Mouse (Mus musculus): ENCODE results near the gene Klf8. TPM values are rescaled to one million over a fixed set of nuclear protein-coding genes. Genes with fewer than 3 reads are reported as not detected.
A peak's percentile ranks its signal among the peaks of the same experiment; 100 is the strongest.

The Klf8 gene
- polyA plus RNA-seq, 1 experiment from 2014 or later, result 0.88 TPM

GRCm38 (mm10) chrX:153359331-153360215, 122.3 kb downstream of the Klf8 start:
- DNase-seq (ENCODE audit: low spot score) (peak; percentile 73), ATAC-seq (peak; percentile 89)
- Histone ChIP-seq H3K4me2 (replicated peaks; ENCODE audit: low read depth, low read length) (peak overlapping the region; percentile 62), H3K9ac (replicated peaks; ENCODE audit: low read depth) (no peak overlapping the region; the same call in 1 of the 2 replicates), H3K27me3 (replicated peaks; ENCODE audit: insufficient read depth, low read length) (no peaks in the 10 kb centered on the region), H3K9me3 (ENCODE audit: low read length) (no peaks in the 10 kb centered on the region), H3K4me1 (ENCODE audit: insufficient read depth, low read depth, low read length) (no peaks in the 10 kb centered on the region), H3K27ac (ENCODE audit: low read length) (peak overlapping the region; percentile 20; the same call in 1 of the 2 replicates), H3K36me3 (ENCODE audit: insufficient read depth, low read length) (no peaks in the 10 kb centered on the region), H3K4me3 (ENCODE audit: low read depth, low read length) (peak overlapping the region; percentile 41)
- TF ChIP-seq EP300 (IDR thresholded peaks at IDR 0.05), result no peak
- TF ChIP-seq CTCF (IDR thresholded peaks at IDR 0.05), result peak; percentile 44
- WGBS, result 17% methylated on average over 37 of the region's 43 CpGs

GRCm38 (mm10) chrX:153360216-153360590, 122.9 kb downstream of the Klf8 start:
- ATAC-seq (peak; percentile 56), DNase-seq (ENCODE audit: low spot score) (peak; percentile 17)
- 14% methylated on average over 15 of the region's 15 CpGs for WGBS
- Histone ChIP-seq H3K27ac (ENCODE audit: low read length) (0 out of 2 replicates have a peak overlapping the region, but pooled peaks have one; percentile 20), H3K9me3 (ENCODE audit: low read length) (no peaks in the 10 kb centered on the region), H3K4me3 (ENCODE audit: low read depth, low read length) (peak overlapping the region; percentile 41), H3K9ac (replicated peaks; ENCODE audit: low read depth) (no peak overlapping the region; the same call in 1 of the 2 replicates), H3K36me3 (ENCODE audit: insufficient read depth, low read length) (no peaks in the 10 kb centered on the region), H3K4me1 (ENCODE audit: insufficient read depth, low read depth, low read length) (no peaks in the 10 kb centered on the region), H3K27me3 (replicated peaks; ENCODE audit: insufficient read depth, low read length) (no peaks in the 10 kb centered on the region), H3K4me2 (replicated peaks; ENCODE audit: low read depth, low read length) (peak overlapping the region; percentile 62)
- no peak for TF ChIP-seq CTCF (IDR thresholded peaks at IDR 0.05)
- no peak for TF ChIP-seq EP300 (IDR thresholded peaks at IDR 0.05)

DNA sequence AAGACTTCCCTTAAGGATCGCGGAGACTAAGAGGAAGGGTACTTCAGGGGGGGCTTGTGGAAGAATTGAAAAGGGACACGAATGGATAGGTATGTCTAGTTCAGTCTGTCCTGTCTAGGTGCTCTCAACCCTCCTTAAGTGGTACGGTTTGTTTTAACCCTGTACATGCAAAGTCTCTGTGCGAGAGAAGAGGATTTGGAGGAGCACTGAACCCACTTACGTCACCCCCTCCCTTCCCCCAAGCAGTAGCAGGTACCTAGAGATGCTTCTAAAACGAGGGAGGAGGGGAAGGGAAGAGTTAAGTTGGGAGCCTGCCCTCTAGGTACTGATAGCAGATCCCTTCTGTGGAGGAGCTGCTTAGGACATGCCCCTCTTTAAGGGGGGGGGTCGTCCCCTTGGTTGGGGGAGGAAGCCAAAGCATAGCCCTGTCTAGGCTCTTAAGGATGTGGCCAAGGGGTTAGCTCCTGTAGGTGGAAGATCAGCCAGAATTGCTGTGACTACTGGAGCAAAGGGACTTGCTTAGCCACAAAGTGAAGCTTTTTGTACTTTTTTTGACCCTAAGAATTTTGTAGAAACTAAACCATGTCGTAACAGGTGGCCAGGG, 123.5 kb downstream of the Klf8 start:
- Histone ChIP-seq H3K4me1 (ENCODE audit: insufficient read depth, low read depth, low read length) (no peaks in the 10 kb centered on the region), H3K4me3 (ENCODE audit: low read depth, low read length) (peak overlapping the region; percentile 41; the same call in 1 of the 2 replicates), H3K27ac (ENCODE audit: low read length) (no peak overlapping the region), H3K9me3 (ENCODE audit: low read length) (no peaks in the 10 kb centered on the region), H3K9ac (replicated peaks; ENCODE audit: low read depth) (no peak overlapping the region), H3K4me2 (replicated peaks; ENCODE audit: low read depth, low read length) (peak overlapping the region; percentile 62), H3K36me3 (ENCODE audit: insufficient read depth, low read length) (no peaks in the 10 kb centered on the region), H3K27me3 (replicated peaks; ENCODE audit: insufficient read depth, low read length) (no peaks in the 10 kb centered on the region)
- DNase-seq (ENCODE audit: low spot score), result no peak
- TF ChIP-seq EP300 (IDR thresholded peaks at IDR 0.05), result no peak
- no peak for TF ChIP-seq CTCF (IDR thresholded peaks at IDR 0.05)
- WGBS, result 21% methylated on average over 9 of the region's 9 CpGs
- ATAC-seq, result no peak

DNA sequence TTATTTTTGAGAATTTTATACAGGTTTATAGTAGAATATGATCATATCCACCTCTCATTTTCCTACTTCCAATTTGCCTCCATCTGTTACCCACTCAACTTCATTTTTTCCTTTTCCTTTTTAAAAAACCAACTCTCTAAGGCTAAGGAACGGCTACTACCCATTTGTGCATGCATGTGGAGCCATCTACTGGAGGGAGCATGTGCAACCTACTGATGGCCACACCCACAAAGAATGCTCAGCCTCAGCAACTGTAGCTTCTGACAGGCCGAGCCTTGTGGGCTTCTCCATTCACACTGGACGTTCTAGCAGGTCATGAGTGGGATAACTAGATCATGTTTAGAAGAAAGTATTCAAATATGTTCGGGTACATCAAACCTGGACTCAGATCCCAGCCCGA, 129.5 kb downstream of the Klf8 start:
- no peak overlapping the region for H3K4me3 ChIP-seq (ENCODE audit: low read depth, low read length)
- no peak for TF ChIP-seq EP300 (IDR thresholded peaks at IDR 0.05)
- TF ChIP-seq CTCF (IDR thresholded peaks at IDR 0.05), result peak; percentile 78
- peak; percentile 61 for DNase-seq (ENCODE audit: low spot score)
- H3K36me3 ChIP-seq (ENCODE audit: insufficient read depth, low read length), result no peaks in the 10 kb centered on the region
- ATAC-seq, result no peak; the same call in 1 of the 2 replicates
- no peak overlapping the region for H3K9ac ChIP-seq (replicated peaks; ENCODE audit: low read depth)
- H3K27ac ChIP-seq (ENCODE audit: low read length), result no peak overlapping the region
- no peaks in the 10 kb centered on the region for H3K4me1 ChIP-seq (ENCODE audit: insufficient read depth, low read depth, low read length)
- H3K4me2 ChIP-seq (replicated peaks; ENCODE audit: low read depth, low read length), result no peak overlapping the region
- 28% methylated on average over 5 of the region's 5 CpGs for WGBS
- no peaks in the 10 kb centered on the region for H3K9me3 ChIP-seq (ENCODE audit: low read length)
- no peaks in the 10 kb centered on the region for H3K27me3 ChIP-seq (replicated peaks; ENCODE audit: insufficient read depth, low read length)

DNA sequence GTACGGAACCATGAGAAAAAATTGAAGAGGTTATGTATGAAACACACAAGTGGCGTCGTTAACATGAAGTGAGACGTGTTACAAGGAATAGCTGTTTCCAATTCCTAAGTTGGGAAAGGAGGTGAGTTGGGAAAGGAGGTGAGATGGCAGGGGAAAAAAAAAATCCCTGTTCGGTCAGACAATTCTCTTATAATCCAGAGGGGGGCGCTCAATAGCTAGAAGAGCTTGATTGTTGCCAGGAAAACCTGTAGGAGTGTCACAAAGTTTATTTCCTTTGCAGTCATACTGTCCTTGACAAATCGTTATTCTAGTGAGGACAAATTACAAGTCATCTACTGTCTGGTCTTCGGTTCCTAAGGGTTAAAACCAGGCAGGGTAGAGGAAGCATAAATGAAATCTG, 132.5 kb downstream of the Klf8 start:
- TF ChIP-seq CTCF (IDR thresholded peaks at IDR 0.05), result peak; percentile 53
- TF ChIP-seq EP300 (IDR thresholded peaks at IDR 0.05), result no peak
- Histone ChIP-seq H3K36me3 (ENCODE audit: insufficient read depth, low read length) (no peaks in the 10 kb centered on the region), H3K27me3 (replicated peaks; ENCODE audit: insufficient read depth, low read length) (no peaks in the 10 kb centered on the region), H3K4me2 (replicated peaks; ENCODE audit: low read depth, low read length) (no peak overlapping the region), H3K4me3 (ENCODE audit: low read depth, low read length) (no peak overlapping the region), H3K27ac (ENCODE audit: low read length) (no peak overlapping the region), H3K9me3 (ENCODE audit: low read length) (no peaks in the 10 kb centered on the region), H3K4me1 (ENCODE audit: insufficient read depth, low read depth, low read length) (no peaks in the 10 kb centered on the region), H3K9ac (replicated peaks; ENCODE audit: low read depth) (no peak overlapping the region)
- DNase-seq (ENCODE audit: low spot score) (peak; percentile 24), ATAC-seq (no peak)
- WGBS, result 22% methylated on average over 8 of the region's 8 CpGs

- no peak overlapping the region for H3K4me2 ChIP-seq (replicated peaks; ENCODE audit: low read depth, low read length)
- 62% methylated on average over 3 of the region's 3 CpGs for WGBS
- DNase-seq (ENCODE audit: low spot score), result no peak
Observed at GRCm38 (mm10) chrX:153375105-153375504, 137.8 kb downstream of the Klf8 start.

More at GRCm38 (mm10) chrX:153375105-153375504, 137.8 kb downstream of the Klf8 start:
- H3K4me3 ChIP-seq (ENCODE audit: low read depth, low read length), result no peak overlapping the region
- TF ChIP-seq EP300 (IDR thresholded peaks at IDR 0.05), result no peak
- no peak for TF ChIP-seq CTCF (IDR thresholded peaks at IDR 0.05)
- H3K4me1 ChIP-seq (ENCODE audit: insufficient read depth, low read depth, low read length), result no peaks in the 10 kb centered on the region
- no peak overlapping the region for H3K9ac ChIP-seq (replicated peaks; ENCODE audit: low read depth)
- ATAC-seq, result no peak
- H3K27me3 ChIP-seq (replicated peaks; ENCODE audit: insufficient read depth, low read length), result no peaks in the 10 kb centered on the region
- H3K27ac ChIP-seq (ENCODE audit: low read length), result no peak overlapping the region
- no peaks in the 10 kb centered on the region for H3K9me3 ChIP-seq (ENCODE audit: low read length)
- H3K36me3 ChIP-seq (ENCODE audit: insufficient read depth, low read length), result no peaks in the 10 kb centered on the region
